Mouse (Mus musculus): ENCODE results near the gene Sgk2. TPM values are rescaled to one million over a fixed set of nuclear protein-coding genes. Genes with fewer than 3 reads are reported as not detected.
"Not testable (repeated sequence)": the region's sequence is repeated elsewhere in the genome, so short reads cannot be mapped to it uniquely, and the experiment has no call there.

Sgk2 gene
- total RNA-seq, 2 experiments from 2014 or later, result 1.8 to 1.9 TPM

- DNase-seq (ENCODE audit: low spot score in 2 of 2), result not testable (repeated sequence)
These were observed 71.9 kb downstream of the Sgk2 start for GRCm38 (mm10) chr2:163058981-163059380.

GRCm38 (mm10) chr2:163060630-163061029, 73.5 kb downstream of the Sgk2 start:
- no peak for DNase-seq (ENCODE audit: low spot score in 2 of 2)

- no peak for DNase-seq (ENCODE audit: low spot score in 2 of 2)
These were observed 74.3 kb downstream of the Sgk2 start for GRCm38 (mm10) chr2:163061203-163062118.

- no peak for DNase-seq (ENCODE audit: low spot score in 2 of 2)
These were observed 75.0 kb downstream of the Sgk2 start for GRCm38 (mm10) chr2:163062119-163062508.

Other genes starting within 250 kb of the Sgk2 start
- 100 to 1,000 TPM; 116 to 118 TPM for gene Srsf6, start 55.8 kb upstream of the Sgk2 start, total RNA-seq (2021)
- 10 to 100 TPM; 18.8 to 23.3 TPM for gene L3mbtl1, start 43.9 kb upstream of the Sgk2 start, total RNA-seq (2021)
- gene Ift52, start 30.0 kb downstream of the Sgk2 start, total RNA-seq (2021), result 10 to 100 TPM; 26.4 to 27.0 TPM
- gene Mybl2, start 67.4 kb downstream of the Sgk2 start, total RNA-seq (2021), result 1 to 10 TPM; 2.2 to 2.5 TPM
- gene Gtsf1l, start 100.5 kb downstream of the Sgk2 start, total RNA-seq (2021), result not detected
- 10 to 100 TPM; 19.1 to 21.1 TPM for gene Tox2, start 215.8 kb downstream of the Sgk2 start, total RNA-seq (2021)